Mouse (Mus musculus): ENCODE data around the gene Sun2. TPM values are rescaled to one million over a fixed set of nuclear protein-coding genes. Genes with fewer than 3 reads are reported as not detected.

Gene Sun2
- polyA plus RNA-seq, 1 experiment = 101 TPM

DNA sequence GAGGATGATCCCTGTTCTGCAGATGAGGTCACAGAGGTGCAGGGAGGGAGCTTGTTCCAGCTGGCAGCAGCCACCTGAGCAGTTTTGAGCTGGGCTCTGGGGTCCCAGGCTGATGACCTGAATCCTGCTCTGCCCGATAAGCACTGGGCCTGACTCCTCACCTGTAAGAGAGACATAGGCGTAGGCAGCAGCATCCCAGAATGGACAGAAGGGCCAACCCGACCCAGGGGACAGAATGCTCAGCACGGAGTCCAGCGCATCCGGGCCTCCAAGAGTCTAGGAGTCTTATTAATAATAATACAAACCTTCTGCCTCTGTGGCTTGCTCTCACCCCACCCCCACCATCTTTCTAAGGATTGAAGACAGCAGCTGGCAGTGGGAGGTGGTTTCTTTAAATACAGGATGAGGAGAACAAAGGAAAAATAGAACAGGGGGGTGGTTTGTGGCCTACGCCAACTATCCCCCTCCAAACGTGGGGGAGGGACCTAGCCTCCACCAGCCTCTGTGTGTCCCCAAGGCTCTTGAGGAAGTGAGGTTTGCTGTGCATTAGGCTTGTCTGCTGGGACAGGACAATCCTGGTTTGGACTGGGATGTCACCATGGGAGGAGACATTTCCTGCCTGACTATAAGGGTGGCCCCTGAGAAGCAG, 13.8 kb upstream of the Sun2 start:
- Histone ChIP-seq H3K27me3 (ENCODE audit: control insufficient read depth, insufficient read depth, low read length) (no peaks in the 10 kb centered on the region), H3K27ac (ENCODE audit: insufficient read depth, low read length) (no peak overlapping the region), H3K4me1 (ENCODE audit: control insufficient read depth, insufficient read depth, insufficient read length) (peaks cover 7% of the 10 kb centered on the region; the same call in 1 of the 2 replicates), H3K4me3 (ENCODE audit: extremely low read depth, insufficient read depth, insufficient read length) (no peak overlapping the region), H3K36me3 (ENCODE audit: control insufficient read depth, insufficient read depth, low read length) (no peaks in the 10 kb centered on the region)
- no peak for DNase-seq (ENCODE audit: low read depth in 1 of 2, low spot score in 2 of 2)
- 65% methylated on average over 8 of the region's 8 CpGs for WGBS
- TF ChIP-seq POLR2A (IDR thresholded peaks at IDR 0.05; ENCODE audit: low read depth, low read length) (no peak), CTCF (IDR thresholded peaks at IDR 0.05; ENCODE audit: extremely low read depth, insufficient read depth, insufficient read length, insufficient replicate concordance) (no peak)

DNA sequence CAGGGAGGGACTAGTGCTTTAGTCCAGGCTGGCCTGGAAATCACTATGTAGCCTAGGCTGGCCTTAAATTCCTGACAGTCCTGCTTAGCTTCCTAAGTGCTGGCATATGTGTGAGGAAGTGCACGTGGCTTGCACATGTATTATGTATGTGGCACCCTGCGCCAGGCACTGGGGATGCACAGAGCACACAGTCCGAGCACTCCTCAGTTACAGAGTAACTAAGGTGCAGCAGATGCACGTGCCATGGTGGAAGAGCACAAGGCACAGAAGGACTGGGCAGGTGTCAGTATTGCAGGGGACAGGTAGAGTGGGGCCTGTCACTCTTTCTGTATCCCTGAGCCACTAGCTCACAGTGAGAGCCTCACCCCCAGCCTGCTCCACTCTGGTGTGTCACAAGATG, 12.8 kb upstream of the Sun2 start:
- TF ChIP-seq CTCF (IDR thresholded peaks at IDR 0.05; ENCODE audit: extremely low read depth, insufficient read depth, insufficient read length, insufficient replicate concordance) = no peak
- TF ChIP-seq POLR2A (IDR thresholded peaks at IDR 0.05; ENCODE audit: low read depth, low read length) = no peak
- no peaks in the 10 kb centered on the region for H3K27me3 ChIP-seq (ENCODE audit: control insufficient read depth, insufficient read depth, low read length)
- no peak overlapping the region for H3K4me3 ChIP-seq (ENCODE audit: extremely low read depth, insufficient read depth, insufficient read length)
- H3K4me1 ChIP-seq (ENCODE audit: control insufficient read depth, insufficient read depth, insufficient read length) = peaks cover 7% of the 10 kb centered on the region; the same call in 1 of the 2 replicates
- no peak for DNase-seq (ENCODE audit: low read depth in 1 of 2, low spot score in 2 of 2)
- no peak overlapping the region for H3K27ac ChIP-seq (ENCODE audit: insufficient read depth, low read length)
- no peaks in the 10 kb centered on the region for H3K36me3 ChIP-seq (ENCODE audit: control insufficient read depth, insufficient read depth, low read length)
- WGBS = 91% methylated on average over 4 of the region's 4 CpGs

DNA sequence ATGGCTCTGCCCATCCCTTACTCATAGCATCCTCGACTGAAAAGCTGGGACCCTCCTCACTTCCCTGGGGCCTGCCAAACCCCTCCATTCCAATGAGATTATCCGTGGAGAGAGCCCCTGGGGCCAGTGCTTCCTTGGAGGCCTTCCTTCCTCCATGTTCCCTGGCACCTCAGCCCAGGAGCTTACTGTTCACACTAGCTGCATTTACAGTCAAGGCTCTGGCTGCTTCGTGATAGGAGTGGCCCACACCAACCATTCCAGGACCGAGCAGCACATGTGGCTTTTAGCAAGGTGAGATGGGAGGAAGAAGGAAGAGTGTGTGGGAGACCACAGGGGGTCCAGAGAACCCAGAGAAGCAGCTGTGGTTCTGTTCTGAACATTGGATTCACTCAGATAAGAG, 11.5 kb upstream of the Sun2 start:
- DNase-seq (ENCODE audit: low read depth in 1 of 2, low spot score in 2 of 2) = no peak
- Histone ChIP-seq H3K27ac (ENCODE audit: insufficient read depth, low read length) (no peak overlapping the region), H3K4me1 (ENCODE audit: control insufficient read depth, insufficient read depth, insufficient read length) (peaks cover 12% of the 10 kb centered on the region; the same call in 1 of the 2 replicates), H3K36me3 (ENCODE audit: control insufficient read depth, insufficient read depth, low read length) (no peaks in the 10 kb centered on the region), H3K27me3 (ENCODE audit: control insufficient read depth, insufficient read depth, low read length) (no peaks in the 10 kb centered on the region), H3K4me3 (ENCODE audit: extremely low read depth, insufficient read depth, insufficient read length) (no peak overlapping the region)
- WGBS = 84% methylated on average over 4 of the region's 4 CpGs
- TF ChIP-seq CTCF (IDR thresholded peaks at IDR 0.05; ENCODE audit: extremely low read depth, insufficient read depth, insufficient read length, insufficient replicate concordance) (no peak), POLR2A (IDR thresholded peaks at IDR 0.05; ENCODE audit: low read depth, low read length) (no peak)

DNA sequence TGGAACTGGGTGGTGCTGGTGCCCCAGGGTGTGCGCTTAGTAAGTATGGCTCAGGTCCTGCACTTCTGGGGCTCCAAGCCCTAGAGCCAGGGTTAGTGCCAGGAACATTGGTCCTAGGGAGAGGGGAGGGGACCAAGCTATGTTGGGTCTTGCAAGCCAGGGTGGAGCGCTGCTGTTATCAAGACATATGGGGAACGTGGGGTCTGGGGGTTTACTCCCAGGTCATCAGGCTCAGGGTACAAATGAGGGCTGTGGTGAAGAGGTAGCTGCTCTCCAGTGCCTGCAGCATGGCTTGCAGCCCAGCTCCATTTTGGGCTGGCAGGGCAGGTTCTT, 11.1 kb upstream of the Sun2 start:
- DNase-seq (ENCODE audit: low read depth in 1 of 2, low spot score in 2 of 2) = no peak
- Histone ChIP-seq H3K27me3 (ENCODE audit: control insufficient read depth, insufficient read depth, low read length) (no peaks in the 10 kb centered on the region), H3K27ac (ENCODE audit: insufficient read depth, low read length) (no peak overlapping the region), H3K4me3 (ENCODE audit: extremely low read depth, insufficient read depth, insufficient read length) (no peak overlapping the region), H3K4me1 (ENCODE audit: control insufficient read depth, insufficient read depth, insufficient read length) (peaks cover 13% of the 10 kb centered on the region; the same call in 1 of the 2 replicates), H3K36me3 (ENCODE audit: control insufficient read depth, insufficient read depth, low read length) (no peaks in the 10 kb centered on the region)
- WGBS = 96% methylated on average over 3 of the region's 3 CpGs
- TF ChIP-seq CTCF (IDR thresholded peaks at IDR 0.05; ENCODE audit: extremely low read depth, insufficient read depth, insufficient read length, insufficient replicate concordance) = no peak
- no peak for TF ChIP-seq POLR2A (IDR thresholded peaks at IDR 0.05; ENCODE audit: low read depth, low read length)

DNA sequence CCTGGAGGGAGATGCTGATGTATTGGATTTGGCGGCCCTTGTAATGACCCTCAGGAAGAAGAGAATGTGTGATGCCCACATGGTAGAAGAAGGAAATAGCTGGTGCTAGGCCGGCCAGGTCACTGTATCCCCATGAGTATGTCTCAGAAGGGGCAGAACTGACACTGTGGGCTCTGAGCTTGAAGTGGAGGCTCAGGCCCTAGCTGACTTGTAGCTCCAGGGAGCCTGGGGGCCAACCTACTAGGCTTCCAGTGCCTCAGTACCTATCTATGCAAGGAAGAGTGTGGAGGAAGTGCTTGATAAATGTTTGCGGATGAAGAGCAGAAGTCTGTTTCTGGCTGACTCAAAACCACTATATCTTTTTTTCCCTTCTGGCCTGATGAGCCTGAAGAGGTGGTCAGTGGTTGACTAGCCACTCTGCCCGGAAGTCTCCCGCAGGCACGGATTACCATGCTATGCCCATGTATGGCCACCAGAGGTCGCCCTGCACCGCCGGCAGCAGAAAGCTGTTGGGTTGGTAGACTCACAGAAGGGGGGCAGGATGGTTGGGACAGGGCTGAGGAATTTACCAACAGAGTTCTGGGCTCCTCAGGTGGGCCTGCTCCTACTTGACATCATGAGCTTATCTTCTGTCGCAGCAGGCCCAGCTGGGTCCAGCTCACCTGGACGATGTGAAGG, 10.5 kb upstream of the Sun2 start:
- Histone ChIP-seq H3K27me3 (ENCODE audit: control insufficient read depth, insufficient read depth, low read length) (no peaks in the 10 kb centered on the region), H3K4me1 (ENCODE audit: control insufficient read depth, insufficient read depth, insufficient read length) (peaks cover 13% of the 10 kb centered on the region; the same call in 1 of the 2 replicates), H3K4me3 (ENCODE audit: extremely low read depth, insufficient read depth, insufficient read length) (no peak overlapping the region), H3K27ac (ENCODE audit: insufficient read depth, low read length) (0 out of 2 replicates have a peak overlapping the region, but pooled peaks have one; percentile 79), H3K36me3 (ENCODE audit: control insufficient read depth, insufficient read depth, low read length) (no peaks in the 10 kb centered on the region)
- TF ChIP-seq CTCF (IDR thresholded peaks at IDR 0.05; ENCODE audit: extremely low read depth, insufficient read depth, insufficient read length, insufficient replicate concordance) (peak; percentile 98), POLR2A (IDR thresholded peaks at IDR 0.05; ENCODE audit: low read depth, low read length) (no peak)
- WGBS = 27% methylated on average over 11 of the region's 11 CpGs
- peak in 1 of 2 experiments; percentile 71 for DNase-seq (ENCODE audit: low read depth in 1 of 2, low spot score in 2 of 2)

DNA sequence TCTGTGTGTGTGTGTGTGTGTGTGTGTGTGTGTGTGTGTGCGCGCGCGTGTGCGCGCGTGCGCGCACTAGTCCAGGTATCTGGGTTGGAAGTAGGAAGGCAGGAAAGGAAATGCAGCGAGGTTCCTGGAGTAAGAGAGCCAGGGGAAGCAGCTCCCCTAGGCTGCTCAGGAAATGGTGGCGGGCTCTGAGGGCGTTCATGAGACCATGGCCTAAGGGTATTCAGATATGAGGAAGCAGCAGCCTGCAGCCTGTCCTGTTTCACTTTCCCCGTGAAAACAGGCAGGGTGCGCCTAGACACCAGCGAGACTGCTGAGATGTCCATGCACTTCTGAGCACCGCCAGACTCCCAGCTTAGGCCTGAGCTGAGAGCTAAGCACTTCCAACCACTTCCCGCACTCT, 9.4 kb upstream of the Sun2 start:
- H3K27me3 ChIP-seq (ENCODE audit: control insufficient read depth, insufficient read depth, low read length) = no peaks in the 10 kb centered on the region
- WGBS = 36% methylated on average over 17 of the region's 17 CpGs
- peak overlapping the region; percentile 79 for H3K27ac ChIP-seq (ENCODE audit: insufficient read depth, low read length)
- no peak overlapping the region for H3K4me3 ChIP-seq (ENCODE audit: extremely low read depth, insufficient read depth, insufficient read length)
- peaks cover 11% of the 10 kb centered on the region; the same call in 1 of the 2 replicates for H3K4me1 ChIP-seq (ENCODE audit: control insufficient read depth, insufficient read depth, insufficient read length)
- no peaks in the 10 kb centered on the region for H3K36me3 ChIP-seq (ENCODE audit: control insufficient read depth, insufficient read depth, low read length)
- TF ChIP-seq POLR2A (IDR thresholded peaks at IDR 0.05; ENCODE audit: low read depth, low read length) (no peak), CTCF (IDR thresholded peaks at IDR 0.05; ENCODE audit: extremely low read depth, insufficient read depth, insufficient read length, insufficient replicate concordance) (no peak)
- DNase-seq (ENCODE audit: low read depth in 1 of 2, low spot score in 2 of 2) = peak in 1 of 2 experiments; percentile 57

DNA sequence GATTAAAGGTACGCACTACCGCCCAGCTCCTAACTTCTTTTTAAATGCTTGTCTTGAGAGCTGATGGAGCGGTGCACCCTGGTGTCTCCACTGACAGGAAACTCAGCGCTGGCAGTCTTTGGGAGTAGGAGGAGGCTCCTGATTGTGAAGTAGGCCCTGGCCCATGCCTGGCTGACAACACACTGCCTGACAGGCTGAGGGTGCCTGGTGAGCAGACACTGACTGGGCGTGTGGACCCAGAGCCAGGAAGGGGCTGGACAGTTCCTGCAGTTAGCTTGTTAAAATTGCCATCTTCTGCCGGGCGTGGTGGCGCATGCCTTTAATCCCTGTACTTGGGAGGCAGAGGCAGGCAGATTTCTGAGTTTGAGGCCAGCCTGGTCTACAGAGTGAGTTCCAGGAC, 7.9 kb upstream of the Sun2 start:
- 87% methylated on average over 8 of the region's 8 CpGs for WGBS
- peaks cover 10% of the 10 kb centered on the region; the same call in 1 of the 2 replicates for H3K4me1 ChIP-seq (ENCODE audit: control insufficient read depth, insufficient read depth, insufficient read length)

More for the DNA sequence above, 7.9 kb upstream of the Sun2 start:
- H3K27me3 ChIP-seq (ENCODE audit: control insufficient read depth, insufficient read depth, low read length) = no peaks in the 10 kb centered on the region
- DNase-seq (ENCODE audit: low read depth in 1 of 2, low spot score in 2 of 2) = no peak
- no peak for TF ChIP-seq CTCF (IDR thresholded peaks at IDR 0.05; ENCODE audit: extremely low read depth, insufficient read depth, insufficient read length, insufficient replicate concordance)
- TF ChIP-seq POLR2A (IDR thresholded peaks at IDR 0.05; ENCODE audit: low read depth, low read length) = no peak
- no peak overlapping the region for H3K4me3 ChIP-seq (ENCODE audit: extremely low read depth, insufficient read depth, insufficient read length)
- H3K27ac ChIP-seq (ENCODE audit: insufficient read depth, low read length) = no peak overlapping the region
- peaks cover 2% of the 10 kb centered on the region; the same call in 1 of the 2 replicates for H3K36me3 ChIP-seq (ENCODE audit: control insufficient read depth, insufficient read depth, low read length)
